Mouse (Mus musculus): ENCODE results near the gene Methig1. TPM values are rescaled to one million over a fixed set of nuclear protein-coding genes. Genes with fewer than 3 reads are reported as not detected.

Methig1 gene
- polyA plus RNA-seq, 1 experiment, result not detected

DNA sequence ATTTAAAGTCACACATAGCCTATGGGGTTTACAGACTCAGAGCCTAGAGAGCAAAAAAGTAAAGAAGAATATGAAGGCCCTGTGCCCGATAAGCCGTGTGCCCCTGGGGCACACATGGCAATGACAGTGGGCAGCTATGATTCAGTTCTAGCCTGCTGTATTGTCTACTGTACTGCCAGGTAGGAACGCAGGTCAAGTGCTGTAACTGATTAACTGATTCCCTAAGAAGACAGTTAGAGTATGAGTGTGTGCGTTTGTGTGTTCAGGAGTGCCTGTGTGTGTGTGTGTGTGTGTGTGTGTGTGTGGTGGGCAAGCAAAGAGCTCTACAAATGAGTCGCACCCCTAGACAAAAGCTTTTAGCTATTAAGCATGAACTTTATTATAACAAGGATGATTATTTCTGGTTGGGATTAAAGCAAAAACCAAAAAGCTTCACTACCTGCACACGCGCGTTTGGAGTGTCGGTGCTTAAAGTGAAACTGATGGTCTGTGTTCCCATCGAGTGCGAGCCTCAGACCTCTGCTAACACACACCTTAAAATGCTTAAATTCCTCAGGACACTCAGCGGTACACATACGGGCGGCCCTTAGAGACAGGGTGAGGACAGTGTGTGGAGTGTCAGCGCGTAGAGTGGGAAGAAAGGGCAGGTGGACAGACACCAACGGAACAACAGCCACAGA, 34.7 kb downstream of the Methig1 start:
- no peak overlapping the region for H3K27ac ChIP-seq (ENCODE audit: control insufficient read depth, insufficient read depth, low read length)
- WGBS, result 82% methylated on average over 17 of the region's 17 CpGs
- no peak overlapping the region for H3K4me3 ChIP-seq (ENCODE audit: control insufficient read depth, insufficient read depth, low read length)
- DNase-seq, result no peak
- H3K4me1 ChIP-seq (replicated peaks; ENCODE audit: control insufficient read depth, insufficient read depth, low read length), result peaks cover 13% of the 10 kb centered on the region
- TF ChIP-seq POLR2A (IDR thresholded peaks at IDR 0.05; ENCODE audit: control insufficient read depth, extremely low read depth, insufficient read depth, low read length, poor library complexity), result no peak
- TF ChIP-seq CTCF (IDR thresholded peaks at IDR 0.05; ENCODE audit: borderline replicate concordance, control insufficient read depth, extremely low read depth, insufficient read depth, low read length, poor library complexity), result no peak
- H3K36me3 ChIP-seq (ENCODE audit: control insufficient read depth, insufficient read depth, low read length), result no peaks in the 10 kb centered on the region
- no peaks in the 10 kb centered on the region for H3K27me3 ChIP-seq (ENCODE audit: control insufficient read depth, insufficient read depth, low read length)

DNA sequence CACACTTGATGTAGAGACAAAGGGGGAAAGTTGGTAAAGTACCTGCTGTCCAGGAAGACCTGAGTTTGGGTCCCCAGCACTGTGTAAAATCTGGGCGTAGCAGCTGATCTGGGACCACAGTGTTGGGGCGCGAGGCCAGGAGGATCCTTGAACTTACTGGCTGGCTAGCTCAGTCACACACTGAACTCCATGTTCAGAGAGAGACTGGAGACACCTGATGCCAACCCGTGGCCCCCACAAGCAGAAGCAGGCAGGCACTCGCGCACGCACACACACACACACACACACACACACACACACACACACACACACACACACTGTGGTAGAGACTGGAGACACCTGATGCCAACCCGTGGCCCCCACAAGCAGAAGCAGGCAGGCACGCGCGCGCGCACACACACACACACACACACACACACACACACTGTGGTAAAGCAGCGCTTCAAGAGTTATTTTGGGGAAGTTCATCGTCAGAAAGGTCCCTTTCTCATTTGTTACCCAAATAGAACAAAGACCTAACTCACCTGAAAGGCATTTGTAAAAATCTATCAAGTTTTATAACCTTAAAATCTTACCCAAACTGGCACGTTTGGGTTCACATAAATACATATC, 35.4 kb downstream of the Methig1 start:
- Histone ChIP-seq H3K4me1 (replicated peaks; ENCODE audit: control insufficient read depth, insufficient read depth, low read length) (peaks cover 13% of the 10 kb centered on the region), H3K4me3 (ENCODE audit: control insufficient read depth, insufficient read depth, low read length) (no peak overlapping the region), H3K27ac (ENCODE audit: control insufficient read depth, insufficient read depth, low read length) (no peak overlapping the region), H3K36me3 (ENCODE audit: control insufficient read depth, insufficient read depth, low read length) (no peaks in the 10 kb centered on the region; the same call in 1 of the 2 replicates), H3K27me3 (ENCODE audit: control insufficient read depth, insufficient read depth, low read length) (no peaks in the 10 kb centered on the region)
- TF ChIP-seq CTCF (IDR thresholded peaks at IDR 0.05; ENCODE audit: borderline replicate concordance, control insufficient read depth, extremely low read depth, insufficient read depth, low read length, poor library complexity), result no peak
- TF ChIP-seq POLR2A (IDR thresholded peaks at IDR 0.05; ENCODE audit: control insufficient read depth, extremely low read depth, insufficient read depth, low read length, poor library complexity), result no peak
- 10% methylated on average over 16 of the region's 16 CpGs for WGBS
- peak; percentile 10 for DNase-seq

- no peaks in the 10 kb centered on the region for H3K27me3 ChIP-seq (ENCODE audit: control insufficient read depth, insufficient read depth, low read length)
- no peak for TF ChIP-seq POLR2A (IDR thresholded peaks at IDR 0.05; ENCODE audit: control insufficient read depth, extremely low read depth, insufficient read depth, low read length, poor library complexity)
- no peak for TF ChIP-seq CTCF (IDR thresholded peaks at IDR 0.05; ENCODE audit: borderline replicate concordance, control insufficient read depth, extremely low read depth, insufficient read depth, low read length, poor library complexity)
Observed at GRCm38 (mm10) chr15:100388886-100389285, 35.9 kb downstream of the Methig1 start.

GRCm38 (mm10) chr15:100391066-100391465, 38.1 kb downstream of the Methig1 start:
- Histone ChIP-seq H3K4me1 (replicated peaks; ENCODE audit: control insufficient read depth, insufficient read depth, low read length) (peaks cover 13% of the 10 kb centered on the region), H3K27me3 (ENCODE audit: control insufficient read depth, insufficient read depth, low read length) (no peaks in the 10 kb centered on the region), H3K27ac (ENCODE audit: control insufficient read depth, insufficient read depth, low read length) (no peak overlapping the region), H3K36me3 (ENCODE audit: control insufficient read depth, insufficient read depth, low read length) (peaks cover 14% of the 10 kb centered on the region), H3K4me3 (ENCODE audit: control insufficient read depth, insufficient read depth, low read length) (no peak overlapping the region)
- DNase-seq, result no peak
- TF ChIP-seq POLR2A (IDR thresholded peaks at IDR 0.05; ENCODE audit: control insufficient read depth, extremely low read depth, insufficient read depth, low read length, poor library complexity) (no peak), CTCF (IDR thresholded peaks at IDR 0.05; ENCODE audit: borderline replicate concordance, control insufficient read depth, extremely low read depth, insufficient read depth, low read length, poor library complexity) (no peak)
- 85% methylated on average over 7 of the region's 7 CpGs for whole genome bisulfite sequencing

More at GRCm38 (mm10) chr15:100388886-100389285, 35.9 kb downstream of the Methig1 start:
- peaks cover 13% of the 10 kb centered on the region for H3K4me1 ChIP-seq (replicated peaks; ENCODE audit: control insufficient read depth, insufficient read depth, low read length)
- 80% methylated on average over 9 of the region's 9 CpGs for WGBS
- DNase-seq, result no peak
- peaks cover 5% of the 10 kb centered on the region; the same call in 1 of the 2 replicates for H3K36me3 ChIP-seq (ENCODE audit: control insufficient read depth, insufficient read depth, low read length)
- no peak overlapping the region for H3K27ac ChIP-seq (ENCODE audit: control insufficient read depth, insufficient read depth, low read length)
- H3K4me3 ChIP-seq (ENCODE audit: control insufficient read depth, insufficient read depth, low read length), result no peak overlapping the region

GRCm38 (mm10) chr15:100391599-100391998, 38.6 kb downstream of the Methig1 start:
- no peak for DNase-seq
- H3K4me3 ChIP-seq (ENCODE audit: control insufficient read depth, insufficient read depth, low read length), result no peak overlapping the region
- peaks cover 14% of the 10 kb centered on the region for H3K36me3 ChIP-seq (ENCODE audit: control insufficient read depth, insufficient read depth, low read length)
- no peak overlapping the region for H3K27ac ChIP-seq (ENCODE audit: control insufficient read depth, insufficient read depth, low read length)
- peaks cover 13% of the 10 kb centered on the region for H3K4me1 ChIP-seq (replicated peaks; ENCODE audit: control insufficient read depth, insufficient read depth, low read length)
- TF ChIP-seq POLR2A (IDR thresholded peaks at IDR 0.05; ENCODE audit: control insufficient read depth, extremely low read depth, insufficient read depth, low read length, poor library complexity) (no peak), CTCF (IDR thresholded peaks at IDR 0.05; ENCODE audit: borderline replicate concordance, control insufficient read depth, extremely low read depth, insufficient read depth, low read length, poor library complexity) (no peak)
- 96% methylated on average over 7 of the region's 7 CpGs for WGBS
- H3K27me3 ChIP-seq (ENCODE audit: control insufficient read depth, insufficient read depth, low read length), result no peaks in the 10 kb centered on the region

DNA sequence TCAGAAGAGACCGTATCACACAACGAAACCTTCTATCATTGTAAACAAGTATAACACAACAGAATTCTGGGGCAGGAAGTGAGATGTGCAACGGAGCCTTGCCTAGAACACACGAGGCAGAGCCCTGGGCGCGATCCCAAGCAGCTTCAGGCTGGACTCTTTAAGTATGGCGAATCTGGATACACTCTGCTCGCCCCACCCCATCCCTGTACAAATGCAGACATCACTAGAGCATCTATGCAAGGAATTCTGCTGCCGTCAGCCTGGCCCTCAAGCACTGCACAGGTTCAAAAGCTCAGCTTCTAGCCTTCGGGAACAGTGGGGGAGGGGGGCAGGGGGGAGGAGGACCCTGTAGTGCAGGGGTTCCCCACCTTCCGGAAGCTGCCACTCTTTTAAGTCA, 40.1 kb downstream of the Methig1 start:
- Histone ChIP-seq H3K36me3 (ENCODE audit: control insufficient read depth, insufficient read depth, low read length) (peaks cover 17% of the 10 kb centered on the region), H3K27me3 (ENCODE audit: control insufficient read depth, insufficient read depth, low read length) (no peaks in the 10 kb centered on the region), H3K4me3 (ENCODE audit: control insufficient read depth, insufficient read depth, low read length) (no peak overlapping the region), H3K27ac (ENCODE audit: control insufficient read depth, insufficient read depth, low read length) (no peak overlapping the region), H3K4me1 (replicated peaks; ENCODE audit: control insufficient read depth, insufficient read depth, low read length) (peaks cover 9% of the 10 kb centered on the region)
- TF ChIP-seq CTCF (IDR thresholded peaks at IDR 0.05; ENCODE audit: borderline replicate concordance, control insufficient read depth, extremely low read depth, insufficient read depth, low read length, poor library complexity), result no peak
- 96% methylated on average over 11 of the region's 11 CpGs for WGBS
- no peak for DNase-seq

All from thymus, adult 2 months (tissue).